Mouse (Mus musculus) lung, adult 2 months (tissue): ENCODE measurements around the gene Gm45213. TPM values are rescaled to one million over a fixed set of nuclear protein-coding genes. Genes with fewer than 3 reads are reported as not detected.
A peak's percentile ranks its signal among the peaks of the same experiment; 100 is the strongest.
"Not testable (repeated sequence)": the region's sequence is repeated elsewhere in the genome, so short reads cannot be mapped to it uniquely, and the experiment has no call there.

Experiments used
- DNase-seq: peaks from one replicate; pipeline ENCODE4 v3.0.0; 2022
- H3K4me1 ChIP-seq: fragments of 200-500 bp; 2 replicates; pipeline ENCODE4 v1.6.1; 2011; ENCODE audit warnings: low read length; ENCODE audit not compliant: control insufficient read depth, insufficient read depth
- H3K4me3 ChIP-seq: fragments of 200-500 bp; replicated peaks from 2 replicates; pipeline ENCODE3; 2011; ENCODE audit warnings: low read depth, mild to moderate bottlenecking, control low read depth, low read length; ENCODE audit errors: extremely low read depth
- CTCF ChIP-seq: fragments of 200-500 bp; IDR thresholded peaks from 2 replicates; pipeline ENCODE4 v1.5.1; 2011; ENCODE audit warnings: mild to moderate bottlenecking, low read length, control low read depth; ENCODE audit not compliant: insufficient read depth
- POLR2A ChIP-seq: fragments of 200-500 bp; IDR thresholded peaks from 2 replicates; pipeline ENCODE4 v1.6.1; 2011; ENCODE audit warnings: low read depth, mild to moderate bottlenecking, control low read depth, low read length, borderline replicate concordance; ENCODE audit errors: extremely low read depth
- WGBS: fragments of 180-500 bp; shearing (Covaris S2); methylation state at CpG from one replicate; pipeline ENCODE4 v1.1.7; 2018; 5-methylcytosine and 5-hydroxymethylcytosine counted together
- polyA plus RNA-seq: library from polyadenylated mRNA; depleted of rRNA; stranded (reverse); fragments of >200 nt; gene quantifications from 2 replicates; pipeline ENCODE4 v1.2.3, GENCODE M21; 2012

The Gm45213 gene
- polyA plus RNA-seq, 1 experiment = not detected

DNA sequence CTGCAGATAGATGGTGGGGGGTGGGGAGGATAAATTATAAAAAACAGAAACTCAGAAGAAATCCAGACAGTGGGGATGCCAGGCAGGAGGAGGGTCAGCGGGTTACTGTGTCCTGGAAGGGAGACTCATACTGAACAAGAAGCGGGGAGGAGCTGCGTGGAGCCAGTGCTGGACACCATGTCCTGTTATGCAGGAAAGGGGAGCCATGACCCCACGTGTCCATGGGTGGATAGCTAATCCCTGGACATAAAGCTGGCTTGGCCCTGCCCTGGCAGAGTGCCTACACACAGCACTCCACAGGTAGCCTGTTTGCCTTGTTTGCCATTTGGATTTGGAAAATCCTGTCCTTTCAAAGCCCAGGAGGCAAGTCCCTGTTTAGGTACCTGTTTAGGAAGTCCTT, 4.6 kb downstream of the Gm45213 start:
- 78% methylated on average over 4 of the region's 4 CpGs for WGBS
- Histone ChIP-seq H3K4me1 (no peaks in the 10 kb centered on the region), H3K4me3 (no peak overlapping the region)
- no peak for DNase-seq
- TF ChIP-seq CTCF = no peak
- no peak for TF ChIP-seq POLR2A

DNA sequence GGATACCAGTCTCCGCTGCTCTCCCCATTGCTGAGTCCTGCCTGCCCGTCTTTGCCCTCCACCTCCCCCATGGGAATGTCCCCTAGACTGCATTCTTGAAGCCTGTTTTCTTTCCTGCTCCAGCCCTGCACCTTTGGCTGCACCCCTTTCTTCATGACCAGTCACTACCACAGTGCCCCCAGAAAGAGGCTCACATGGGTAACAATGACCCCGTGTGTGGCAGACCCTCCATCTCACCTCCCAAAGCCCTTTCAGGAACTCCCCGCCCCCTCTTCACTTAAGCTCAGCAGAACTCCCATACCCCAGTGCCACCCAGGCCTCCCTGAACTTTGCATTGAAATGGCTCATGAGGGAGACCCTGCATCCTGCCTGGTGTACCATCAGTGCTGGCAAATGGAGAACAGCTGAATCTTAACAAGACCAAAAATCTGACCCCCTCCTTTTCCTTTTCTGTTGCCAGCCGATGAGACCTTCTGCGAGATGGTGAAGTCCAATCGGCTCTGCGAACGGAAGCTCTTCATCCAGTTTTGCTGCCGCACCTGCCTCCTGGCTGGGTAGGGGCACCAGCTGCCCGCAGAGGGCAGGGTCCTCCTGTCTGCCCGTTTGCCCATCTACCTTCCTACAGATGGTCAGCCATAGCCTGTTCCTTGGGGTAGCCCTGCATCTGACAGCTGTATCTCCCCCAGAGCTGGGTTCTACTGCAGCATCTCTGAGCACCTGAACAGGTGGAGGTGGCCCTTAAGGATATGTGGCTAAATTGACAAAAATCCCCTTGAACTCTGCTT, 5.2 kb downstream of the Gm45213 start:
- DNase-seq = no peak
- Histone ChIP-seq H3K4me3 (no peak overlapping the region), H3K4me1 (no peaks in the 10 kb centered on the region)
- 84% methylated on average over 12 of the region's 12 CpGs for WGBS
- TF ChIP-seq CTCF = no peak
- no peak for TF ChIP-seq POLR2A

GRCm38 (mm10) chr7:66053946-66054483, 10.6 kb downstream of the Gm45213 start:
- no peak for DNase-seq
- 89% methylated on average over 4 of the region's 4 CpGs for WGBS
- no peak for TF ChIP-seq CTCF
- no peak for TF ChIP-seq POLR2A
- Histone ChIP-seq H3K4me3 (no peak overlapping the region), H3K4me1 (no peaks in the 10 kb centered on the region)

DNA sequence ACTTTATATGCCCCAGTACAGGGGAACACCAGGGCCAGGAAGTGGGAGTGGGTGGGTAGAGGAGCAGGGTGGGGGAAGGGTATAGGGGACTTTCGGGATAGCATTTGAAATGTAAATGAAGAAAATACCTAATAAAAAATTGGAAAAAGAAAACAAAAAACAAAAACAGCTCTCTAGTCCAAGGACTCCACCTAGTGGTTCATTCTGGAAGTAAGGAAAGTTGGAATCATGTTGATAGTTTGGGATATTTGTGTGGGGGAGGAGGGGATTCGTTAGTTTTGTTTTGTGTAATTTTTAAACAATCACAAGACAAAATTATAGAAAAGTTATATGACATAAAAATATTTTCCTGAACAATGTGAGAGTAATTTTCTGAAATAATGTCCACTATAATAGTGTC, 12.0 kb downstream of the Gm45213 start:
- not testable (repeated sequence) for H3K4me3 ChIP-seq, DNase-seq, H3K4me1 ChIP-seq
- peak; percentile 46 for TF ChIP-seq CTCF
- 6% methylated on average over 2 of the region's 2 CpGs for WGBS

- TF ChIP-seq POLR2A (no peak), CTCF (no peak)
- WGBS = 77% methylated on average over 1 of the region's 1 CpGs
- peaks cover 10% of the 10 kb centered on the region; the same call in 1 of the 2 replicates for H3K4me1 ChIP-seq
- peak within 1 kb of the TSS; percentile 94 for H3K4me3 ChIP-seq
- no peak for DNase-seq
Observed at GRCm38 (mm10) chr7:66058703-66059102, 15.3 kb downstream of the Gm45213 start, which contains the start of gene Snrpa1. Snrpa1 (plus strand) TSS chr7:66059003.

DNA sequence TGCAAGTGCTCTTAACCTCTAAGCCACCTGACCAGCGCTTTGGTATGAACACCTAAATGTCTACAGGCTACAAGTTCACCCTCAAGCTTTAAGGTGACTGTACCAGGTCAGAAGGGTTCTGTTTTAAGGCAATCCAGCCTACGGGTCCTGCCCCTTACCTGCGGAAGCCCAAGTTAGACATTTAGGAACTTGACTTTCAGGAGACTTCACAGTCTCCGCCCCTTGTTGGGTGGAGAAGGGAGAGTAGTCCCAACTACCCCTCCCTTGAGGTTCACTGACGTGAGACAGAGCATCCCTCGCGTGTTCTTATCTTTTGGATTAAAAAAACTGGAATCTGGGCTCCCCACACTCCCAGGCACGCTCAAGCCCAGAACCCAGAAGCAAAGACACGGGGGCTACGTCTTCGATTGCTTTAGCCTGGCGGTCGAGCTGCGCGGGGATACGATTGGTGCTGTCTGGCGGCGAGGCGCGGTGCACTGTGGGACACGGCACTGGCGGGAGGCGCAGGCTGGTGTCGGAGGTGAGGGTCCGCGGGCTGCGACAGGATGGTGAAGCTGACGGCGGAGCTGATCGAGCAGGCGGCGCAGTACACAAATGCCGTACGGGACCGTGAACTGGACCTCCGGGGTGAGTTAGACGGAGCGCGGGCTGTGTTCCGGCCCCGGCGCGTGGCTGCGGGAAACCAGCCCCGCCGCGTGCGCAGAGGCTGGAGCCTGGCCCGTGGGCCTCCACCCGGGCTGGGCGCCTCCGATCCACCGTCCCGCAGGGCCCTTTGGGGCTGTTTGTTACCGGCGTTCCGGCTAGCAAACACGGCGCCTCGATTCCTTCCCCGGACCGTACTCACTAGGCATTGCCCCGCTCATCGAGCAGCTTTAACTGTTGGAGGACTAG, 16.9 kb downstream of the Gm45213 start:
- WGBS = under 1% methylated on average over 63 of the region's 64 CpGs
- Histone ChIP-seq H3K4me1 (peaks cover 10% of the 10 kb centered on the region; the same call in 1 of the 2 replicates), H3K4me3 (peak overlapping the region; percentile 94)
- peak; percentile 87 for DNase-seq
- TF ChIP-seq CTCF = no peak
- peak; percentile 78; the same call in 1 of the 2 replicates for TF ChIP-seq POLR2A

DNA sequence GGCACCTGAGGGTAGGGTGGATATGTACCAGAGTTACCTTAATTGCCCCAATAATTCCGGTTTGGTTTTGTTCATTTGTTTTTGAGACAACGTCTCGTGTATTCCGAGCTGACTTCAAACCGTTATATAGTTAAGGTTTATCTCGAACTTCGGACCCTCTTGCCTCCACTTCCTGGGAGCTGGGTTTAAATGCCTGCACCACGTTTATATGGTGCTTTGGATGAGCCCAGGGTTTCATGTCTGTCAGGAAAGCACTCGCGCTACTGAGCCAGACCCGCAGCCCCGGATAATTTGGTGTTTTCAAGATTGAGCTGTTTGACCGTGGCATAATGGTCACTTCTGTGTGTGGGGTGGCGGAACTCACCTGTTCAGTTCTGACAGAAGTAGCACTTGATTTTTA, 17.7 kb downstream of the Gm45213 start:
- Histone ChIP-seq H3K4me1 (peaks cover 10% of the 10 kb centered on the region; the same call in 1 of the 2 replicates), H3K4me3 (peak overlapping the region; percentile 94)
- WGBS = 2% methylated on average over 14 of the region's 14 CpGs
- TF ChIP-seq POLR2A (no peak), CTCF (no peak)
- no peak for DNase-seq

DNA sequence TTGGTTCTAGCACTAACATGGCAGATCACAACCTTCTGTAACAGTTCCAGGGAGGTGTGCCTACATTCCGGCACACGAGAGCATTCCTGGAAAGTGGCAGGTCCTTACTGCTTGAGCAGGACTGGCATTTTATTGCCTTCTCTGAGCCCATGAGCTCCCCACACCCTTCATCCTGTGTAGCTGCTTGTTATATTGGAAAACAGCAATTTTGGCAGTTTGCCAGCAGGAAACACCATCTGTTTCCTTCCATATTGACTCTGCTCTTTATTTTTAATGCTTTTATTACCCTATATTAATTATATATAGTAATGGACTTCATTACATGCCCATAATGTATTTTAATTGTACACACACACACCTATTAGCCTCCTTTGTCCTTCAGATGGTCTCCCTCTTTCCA, 33.0 kb downstream of the Gm45213 start:
- WGBS = 45% methylated on average over 2 of the region's 2 CpGs

GRCm38 (mm10) chr7:66079364-66080230, 36.2 kb downstream of the Gm45213 start, which contains the start of gene Selenos:
Selenos (plus strand) TSS chr7:66079649.
- WGBS = under 1% methylated on average over 65 of the region's 65 CpGs
- peaks cover 5% of the 10 kb centered on the region; the same call in 1 of the 2 replicates for H3K4me1 ChIP-seq
- peak within 1 kb of the TSS; percentile 79 for H3K4me3 ChIP-seq
- peak; percentile 93 for DNase-seq
- TF ChIP-seq CTCF (no peak), POLR2A (peak; percentile 93)

More for the DNA sequence above, 33.0 kb downstream of the Gm45213 start:
- no peak for TF ChIP-seq POLR2A
- TF ChIP-seq CTCF = no peak
- H3K4me3 ChIP-seq = no peak overlapping the region
- DNase-seq = no peak
- peaks cover 4% of the 10 kb centered on the region; the same call in 1 of the 2 replicates for H3K4me1 ChIP-seq
